In the genomic region with DNA sequence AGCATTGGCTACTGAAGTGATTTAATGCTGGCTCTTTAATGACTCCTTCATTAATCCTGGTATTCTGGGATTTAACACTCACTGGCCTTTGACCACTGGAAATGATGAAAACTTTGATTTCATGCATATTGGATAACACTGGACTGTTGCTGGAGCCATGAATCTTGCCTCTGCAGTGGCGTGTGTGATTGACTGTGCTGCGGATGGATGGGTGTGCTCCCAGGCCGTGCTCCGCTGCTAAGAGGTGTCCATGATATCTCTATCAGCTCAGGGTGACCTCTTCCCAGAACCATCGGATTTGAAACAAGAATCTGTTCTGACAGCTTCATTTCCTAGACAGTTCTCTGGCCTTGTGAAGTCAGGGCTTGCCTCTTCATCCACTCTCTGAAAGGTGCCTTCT, we compare ENCODE assay signal across 24 mouse cellular contexts.
"Had no signal": no experiment of that assay in that cellular context is flagged by ENCODE, and none has a peak within 500 bp of the region (broad histone marks: within the 10 kb centered on the region; RNA-seq: fewer than 3 reads in every experiment).

No protein-coding gene starts in this region.

- H3K27ac ChIP-seq: heart, adult 2 months; heart, embryonic 13.5 days; heart, embryonic 15.5 days; hindbrain, embryonic 14.5 days; hindbrain, postnatal 0 days; limb, embryonic 13.5 days; limb, embryonic 15.5 days; liver, embryonic 12.5 days; liver, embryonic 14.5 days had no signal

- H3K4me2 ChIP-seq: heart, embryonic 11.5 days; heart, embryonic 13.5 days; heart, embryonic 15.5 days; hindbrain, embryonic 14.5 days; limb, embryonic 13.5 days; limb, embryonic 15.5 days; liver, embryonic 12.5 days had no signal

- H3K36me3 ChIP-seq: heart, embryonic 13.5 days; heart, embryonic 15.5 days; limb, embryonic 13.5 days; limb, embryonic 15.5 days; liver, embryonic 12.5 days had no signal

- H3K27me3 ChIP-seq: heart, embryonic 13.5 days; heart, embryonic 15.5 days; limb, embryonic 13.5 days; limb, embryonic 15.5 days; liver, embryonic 12.5 days had no signal

- H3K4me3 ChIP-seq: heart, adult 2 months; heart, embryonic 13.5 days; heart, embryonic 15.5 days; limb, embryonic 13.5 days; limb, embryonic 15.5 days; liver, embryonic 12.5 days had no signal

- H3K9ac ChIP-seq: forebrain, postnatal 0 days; heart, embryonic 13.5 days; heart, embryonic 15.5 days; hindbrain, embryonic 14.5 days; limb, embryonic 13.5 days; limb, embryonic 15.5 days; liver, embryonic 12.5 days; liver, embryonic 14.5 days had no signal

- H3K9me3 ChIP-seq: heart, embryonic 13.5 days; heart, embryonic 15.5 days; limb, embryonic 13.5 days; limb, embryonic 15.5 days; liver, embryonic 12.5 days had no signal

- H3K4me1 ChIP-seq: liver, embryonic 12.5 days had no signal

- DNase-seq: forebrain, postnatal 0 days; gastrocnemius, postnatal 14 days; gastrocnemius, postnatal 36 days; heart, adult 11 months; heart, adult 2 months; heart, postnatal 14 days; heart, postnatal 36 days; kidney, adult 11 months; kidney, adult 8-10 months; kidney, postnatal 25 days; layer of hippocampus, adult 9-11 months; layer of hippocampus, postnatal 36 days; left cerebral cortex, postnatal 4 days; lung, adult 18-20 months had no signal

- ATAC-seq: forebrain, postnatal 0 days; hindbrain, postnatal 0 days; intestine, embryonic 16.5 days; liver, embryonic 12.5 days had no signal
